Mouse (Mus musculus): ENCODE measurements around the gene Enkd1.

The Enkd1 gene

DNA sequence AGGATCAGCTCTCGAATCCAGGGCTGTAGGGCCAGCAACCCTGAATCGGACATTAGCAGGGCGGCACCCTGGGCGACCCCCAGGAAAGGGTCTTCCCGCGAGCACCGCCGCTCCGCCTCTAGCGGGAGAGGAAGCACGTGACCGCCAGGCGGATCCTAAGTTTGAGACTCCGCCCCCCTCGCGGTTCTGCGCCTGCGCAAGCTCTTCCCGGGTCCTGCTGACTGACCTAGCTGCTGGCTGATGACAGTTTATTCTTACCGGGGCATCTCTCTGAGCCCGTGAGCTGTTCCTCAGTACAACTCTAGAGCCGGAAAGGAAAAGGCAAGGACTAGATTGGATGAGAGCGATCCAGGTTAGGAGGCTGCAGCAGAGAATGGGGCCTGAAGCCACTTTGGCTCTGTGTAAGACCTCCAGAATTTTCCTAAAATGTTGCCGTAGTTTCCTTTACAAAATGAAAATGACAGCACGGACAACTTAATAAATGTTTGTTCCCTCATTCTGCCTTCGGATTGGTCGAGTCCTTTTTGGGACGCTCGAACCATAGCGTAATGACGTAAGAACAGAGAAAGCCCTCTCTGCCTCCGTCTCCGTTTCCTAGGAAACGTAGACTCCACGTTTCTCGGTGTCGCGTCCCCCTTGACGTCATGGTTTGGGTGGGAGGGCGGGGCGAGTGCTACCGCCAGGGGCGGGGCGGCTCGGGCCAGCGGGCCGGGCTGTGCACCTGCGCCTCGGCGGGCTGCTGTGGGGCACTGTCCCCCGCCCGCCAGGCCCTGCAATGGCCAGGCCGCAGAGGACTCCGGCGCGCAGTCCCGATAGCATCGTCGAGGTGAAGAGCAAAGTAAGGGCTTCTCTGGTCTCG is 6.8 kb downstream of the Enkd1 start, which contains the start of the genes Acd and Pard6a:
TSS of gene Acd (minus strand) at position 137 of the 859 bp plus-strand sequence.
TSS of gene Pard6a (plus strand) at position 183 of the 859 bp plus-strand sequence.
- peak; percentile 95 for DNase-seq

- no peak for DNase-seq
These were observed 7.4 kb downstream of the Enkd1 start for GRCm38 (mm10) chr8:105700566-105700965.

DNA sequence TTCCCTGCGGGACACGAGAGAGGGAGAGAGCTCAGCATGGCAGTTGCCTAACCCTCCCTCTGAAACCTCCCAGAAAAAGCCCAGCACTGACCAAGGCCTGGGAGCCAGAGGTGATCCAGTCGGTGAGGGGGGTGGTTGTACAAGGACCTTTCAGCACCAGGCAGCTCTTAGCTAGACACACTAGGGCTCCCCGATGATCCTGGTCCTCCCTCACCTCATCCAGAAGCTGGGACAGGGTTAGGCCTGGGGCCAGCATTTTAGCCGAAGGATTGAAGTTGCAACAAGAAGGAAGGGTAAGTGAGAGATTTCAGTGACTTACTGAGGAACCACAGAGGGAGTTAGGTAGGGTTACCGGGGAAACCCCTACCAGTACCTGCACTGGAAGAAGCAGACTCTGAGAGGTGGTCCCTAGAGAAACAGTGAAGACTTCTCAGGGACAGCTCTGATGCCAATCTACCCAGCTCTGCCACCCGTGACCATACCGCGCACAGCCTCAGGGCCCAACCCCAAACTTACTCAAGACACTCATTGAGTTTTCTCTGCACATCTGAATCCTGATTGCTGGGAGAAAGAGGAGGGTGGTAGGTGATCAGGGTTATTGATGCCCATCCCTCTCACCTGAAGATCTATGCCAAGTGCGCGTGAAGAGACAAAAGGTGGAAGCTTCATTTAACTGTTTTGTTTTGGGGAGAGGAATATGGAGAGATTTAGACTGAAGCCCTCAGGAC is 8.4 kb downstream of the Enkd1 start:
- DNase-seq, result no peak

GRCm38 (mm10) chr8:105698734-105699133 is 9.3 kb downstream of the Enkd1 start:
- DNase-seq, result no peak

- no peak for DNase-seq
These were observed 10.7 kb downstream of the Enkd1 start for GRCm38 (mm10) chr8:105697196-105697780.

DNA sequence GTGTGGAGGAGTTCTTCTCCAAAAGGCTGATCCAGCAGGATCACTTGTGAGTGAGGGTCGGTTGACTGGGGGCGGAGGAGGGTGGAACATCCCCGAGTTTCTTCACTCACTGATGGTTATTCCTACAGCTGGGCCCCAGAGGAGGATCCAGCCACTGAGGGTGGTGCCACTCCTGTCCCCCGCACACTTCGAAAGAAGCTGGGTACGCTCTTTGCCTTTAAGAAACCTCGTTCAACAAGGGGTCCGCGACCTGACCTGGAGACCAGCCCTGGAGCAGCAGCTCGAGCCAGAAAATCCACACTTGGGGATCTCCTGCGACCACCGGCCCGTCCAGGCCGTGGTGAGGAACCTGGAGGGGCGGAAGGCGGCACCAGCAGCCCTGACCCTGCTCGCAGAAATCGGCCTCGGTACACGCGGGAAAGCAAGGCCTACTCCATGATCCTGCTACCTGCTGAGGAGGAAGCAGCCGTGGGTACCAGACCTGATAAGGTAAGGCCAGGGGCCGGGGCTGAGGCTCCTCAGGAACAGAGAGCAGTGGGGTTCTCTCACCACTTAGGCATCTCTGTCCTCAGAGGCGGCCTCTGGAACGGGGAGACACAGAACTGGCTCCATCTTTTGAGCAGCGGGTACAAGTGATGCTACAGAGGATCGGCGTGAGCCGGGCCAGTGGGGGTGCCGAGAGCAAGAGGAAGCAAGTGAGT is 12.8 kb downstream of the Enkd1 start:
- DNase-seq, result no peak

- DNase-seq, result peak; percentile 69
These were observed 13.8 kb downstream of the Enkd1 start for GRCm38 (mm10) chr8:105694051-105694799.

DNA sequence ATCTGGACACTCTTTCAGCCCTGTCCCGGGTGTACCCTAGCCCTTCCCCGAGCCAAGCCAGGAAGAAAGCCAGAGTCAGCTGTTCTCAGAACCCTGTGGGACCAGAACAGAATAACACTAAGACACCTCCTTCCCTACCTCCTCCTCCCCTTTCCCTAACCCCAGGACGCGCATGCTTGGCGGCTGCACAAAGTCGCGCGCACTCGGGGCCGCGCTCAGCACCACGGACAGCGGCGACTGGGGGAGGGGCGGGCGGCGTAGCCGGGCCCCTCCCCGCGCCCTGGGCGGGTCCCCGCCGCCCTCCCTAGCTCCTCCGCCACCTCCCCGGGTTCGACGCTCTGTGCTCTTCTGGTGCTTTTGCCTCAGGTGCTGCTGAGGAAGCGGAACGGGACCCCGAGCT is 14.4 kb downstream of the Enkd1 start:
- peak; percentile 86 for DNase-seq

DNA sequence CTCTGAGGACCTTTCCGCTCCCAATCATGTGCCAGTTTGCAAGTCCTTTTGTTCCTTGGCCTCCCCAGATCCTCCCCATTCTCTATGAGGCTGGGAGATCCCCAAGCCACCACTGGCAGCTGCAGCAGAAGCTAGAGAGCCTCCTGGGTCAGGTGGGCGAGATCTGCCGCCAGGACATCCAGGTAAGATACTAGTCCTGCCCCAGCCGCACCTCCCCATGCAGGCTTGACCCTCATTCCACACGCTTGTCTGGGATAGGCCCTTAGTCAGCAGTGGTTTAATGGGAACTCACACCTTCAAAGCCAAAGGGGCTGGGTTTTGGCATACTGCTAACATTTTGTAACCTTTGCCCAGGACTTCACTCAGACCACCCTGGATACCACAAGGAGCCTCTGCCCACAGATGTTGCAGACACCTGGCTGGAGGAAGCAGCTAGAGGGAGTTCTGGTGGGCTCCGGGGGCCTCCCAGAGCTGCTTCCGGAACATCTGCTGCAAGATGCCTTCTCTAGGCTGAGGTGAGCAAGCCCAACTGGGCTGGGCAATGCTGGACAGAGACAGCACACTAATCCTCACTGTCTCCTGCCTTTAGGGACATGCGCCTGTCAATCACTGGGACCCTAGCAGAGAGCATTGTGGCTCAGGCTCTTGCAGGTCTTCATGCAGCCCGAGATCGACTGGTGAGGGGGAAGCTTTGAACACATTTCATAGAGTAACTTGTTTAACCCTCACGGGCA is 15.4 kb downstream of the Enkd1 start:
- DNase-seq, result no peak

DNA sequence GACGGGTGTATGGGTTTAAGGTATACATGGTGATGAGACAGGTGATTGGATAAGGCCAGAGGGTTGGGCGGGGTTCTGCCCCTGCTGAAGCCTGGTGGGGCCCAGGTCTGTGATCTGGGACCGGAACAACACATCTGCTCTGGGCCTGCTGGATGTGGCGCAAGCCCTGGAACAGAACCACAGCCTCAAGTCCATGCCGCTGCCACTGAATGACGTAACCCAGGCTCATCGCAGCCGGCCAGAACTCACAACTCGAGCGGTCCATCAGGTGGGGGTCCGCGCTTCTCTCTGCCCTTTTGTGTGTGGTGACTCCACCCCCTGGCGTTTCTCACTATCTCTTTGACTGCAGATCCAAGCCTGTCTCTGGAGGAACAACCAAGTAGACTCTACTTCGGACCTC is 17.0 kb downstream of the Enkd1 start:
- no peak for DNase-seq

- DNase-seq, result no peak
These were observed 18.0 kb downstream of the Enkd1 start for GRCm38 (mm10) chr8:105689983-105690360.

DNA sequence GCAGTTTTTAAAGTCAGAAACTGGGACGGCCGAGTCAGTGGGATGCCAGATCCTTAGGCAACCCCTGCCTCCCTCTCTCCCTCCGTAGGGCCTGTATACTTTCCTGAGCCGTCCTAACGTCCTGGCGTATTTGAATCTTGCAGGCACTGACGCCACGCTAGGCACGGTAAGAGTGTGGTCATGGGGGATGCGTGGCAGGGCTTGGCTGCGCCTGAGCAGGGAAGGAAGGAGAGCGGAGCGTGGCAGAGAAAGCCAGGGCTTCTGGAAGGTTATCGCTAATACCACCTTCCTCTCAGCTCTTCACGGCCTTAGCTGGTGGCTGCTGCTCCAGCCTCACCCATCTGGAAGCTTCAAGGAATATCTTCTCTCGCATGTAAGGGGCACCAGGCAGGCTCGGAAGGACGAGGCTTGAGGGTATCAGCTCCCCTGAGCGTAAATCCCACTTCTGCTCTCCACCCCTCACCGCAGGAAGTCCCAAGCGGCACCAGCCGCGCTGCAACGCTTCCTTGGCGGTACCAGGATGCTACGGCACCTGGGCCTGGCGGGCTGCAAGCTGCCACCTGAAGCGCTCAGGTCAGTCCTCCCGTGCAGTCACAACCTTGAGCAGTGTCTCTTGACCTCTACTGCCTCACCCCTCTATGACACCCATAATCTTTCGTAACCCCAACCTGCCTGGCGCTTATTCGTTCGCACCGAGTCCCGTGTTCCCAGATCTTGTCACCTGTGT is 18.6 kb downstream of the Enkd1 start:
- DNase-seq, result no peak

GRCm38 (mm10) chr8:105688242-105688752 is 19.7 kb downstream of the Enkd1 start:
- no peak for DNase-seq

- DNase-seq, result no peak
These were observed 20.5 kb downstream of the Enkd1 start for GRCm38 (mm10) chr8:105687512-105687911.

GRCm38 (mm10) chr8:105686551-105686950 is 21.5 kb downstream of the Enkd1 start:
- no peak for DNase-seq

DNA sequence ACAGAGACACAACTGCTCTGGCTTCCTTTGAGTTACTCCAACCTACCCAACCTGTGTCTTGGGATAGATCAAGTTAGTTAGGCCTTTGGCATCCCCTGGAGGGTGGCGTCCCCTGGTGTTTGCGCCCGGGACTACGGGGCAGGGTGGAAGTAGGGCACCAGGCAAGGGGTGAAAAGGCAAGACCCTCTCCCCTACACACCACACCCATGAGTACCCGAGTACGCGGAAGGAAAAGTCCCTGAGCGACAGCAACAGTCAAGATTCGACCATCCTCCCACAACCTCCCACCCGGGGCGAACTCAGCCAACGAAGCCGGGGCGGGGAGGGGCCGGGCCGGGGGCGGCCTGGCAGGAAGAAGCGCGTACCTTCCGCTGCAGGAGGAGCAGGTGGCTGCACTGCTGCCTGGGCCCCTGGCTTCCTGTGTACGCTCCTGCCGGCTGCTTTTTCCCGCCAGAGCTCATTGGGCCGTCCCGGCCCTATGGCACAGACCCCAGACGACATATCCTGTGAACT is 22.2 kb downstream of the Enkd1 start, which contains the start of gene Carmil2:
TSS of gene Carmil2 (plus strand) at position 479 of the 513 bp plus-strand sequence.
- DNase-seq, result peak; percentile 36

DNA sequence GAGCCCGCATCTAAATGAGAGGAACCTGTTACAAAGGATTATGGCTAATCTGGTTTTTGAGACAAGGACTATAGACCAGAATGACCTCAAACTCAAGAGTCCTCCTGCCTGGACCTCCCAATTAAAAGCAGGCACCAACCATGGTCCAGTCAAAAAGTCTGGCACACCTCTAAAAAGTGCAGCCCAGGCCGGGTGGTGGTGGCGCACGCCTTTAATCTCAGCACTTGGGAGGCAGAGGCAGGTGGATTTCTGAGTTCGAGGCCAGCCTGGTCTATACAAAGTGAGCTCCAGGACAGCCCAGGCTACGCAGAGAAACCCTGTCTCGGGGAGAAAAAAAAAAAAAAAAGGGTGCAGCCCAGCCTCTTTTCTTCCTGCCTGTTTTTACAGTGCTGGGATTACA is 22.7 kb downstream of the Enkd1 start:
- no peak for DNase-seq

- DNase-seq, result no peak
These were observed 30.1 kb downstream of the Enkd1 start for GRCm38 (mm10) chr8:105677891-105678290.

- DNase-seq, result no peak
These were observed 46.8 kb downstream of the Enkd1 start for GRCm38 (mm10) chr8:105661167-105661566.

GRCm38 (mm10) chr8:105657641-105658040 is 50.4 kb downstream of the Enkd1 start:
- DNase-seq, result no peak
